Mouse (Mus musculus) pancreas, adult 10 weeks (tissue): Measurements from ENCODE around the gene Prdx4. TPM values are rescaled to one million over a fixed set of nuclear protein-coding genes. Genes with fewer than 3 reads are reported as not detected.

Experiments used
- polyA plus RNA-seq: library from polyadenylated mRNA; stranded (reverse); fragments of 350-450 nt; fragmentation: Illumina TruSeq; extraction: RNeasy Lipid Tissue Mini Kit (QIAGEN cat#74804); gene quantifications from one replicate; pipeline ENCODE4 v1.2.3, GENCODE M21; 2015; ENCODE audit warnings: low read depth, low replicate concordance; ENCODE audit not compliant: insufficient read depth

The Prdx4 gene
- polyA plus RNA-seq = 87.9 TPM

GRCm38 (mm10) chrX:155340654-155341053 is at the start of gene Prdx4:
Gene Prdx4 (minus strand): TSS chrX:155340754.

Other genes with a start within 250 kb of the Prdx4 start
- gene Magea2, start 247.1 kb downstream of the Prdx4 start, polyA plus RNA-seq = not detected
- not detected for gene Cldn34b2, start 212.3 kb downstream of the Prdx4 start, polyA plus RNA-seq
- gene Sat1, start 124.3 kb downstream of the Prdx4 start, polyA plus RNA-seq = 53.2 TPM
- gene Acot9, start 78.3 kb downstream of the Prdx4 start, polyA plus RNA-seq = 7.3 TPM